Mouse (Mus musculus) layer of hippocampus, adult 2 months (tissue): ENCODE results near the gene Sec16b. TPM values are rescaled to one million over a fixed set of nuclear protein-coding genes. Genes with fewer than 3 reads are reported as not detected.

Source experiments
- DNase-seq, 2 experiments: peaks; one replicate each; pipeline ENCODE4 v3.0.0; 2022; ENCODE audit warnings: low spot score in 2 of 2
- H3K27ac ChIP-seq: fragments of 200-600 bp; 2 replicates; pipeline ENCODE4 v1.8.1; 2022
- H3K4me3 ChIP-seq: fragments of 200-600 bp; 2 replicates; pipeline ENCODE4 v1.8.1; 2022; ENCODE audit warnings: mild to moderate bottlenecking
- CTCF ChIP-seq: fragments of 200-600 bp; conservative IDR thresholded peaks from 2 replicates; pipeline ENCODE4 v1.8.1; 2022; ENCODE audit warnings: antibody characterized with exemption, mild to moderate bottlenecking, moderate library complexity
- total RNA-seq, 2 experiments: library from RNA; stranded (reverse); gene quantifications; 2 replicates each; pipeline ENCODE4 v1.2.3; 2021

Gene Sec16b
- total RNA-seq, 2 experiments from 2014 or later = 0.20 to 0.39 TPM

DNA sequence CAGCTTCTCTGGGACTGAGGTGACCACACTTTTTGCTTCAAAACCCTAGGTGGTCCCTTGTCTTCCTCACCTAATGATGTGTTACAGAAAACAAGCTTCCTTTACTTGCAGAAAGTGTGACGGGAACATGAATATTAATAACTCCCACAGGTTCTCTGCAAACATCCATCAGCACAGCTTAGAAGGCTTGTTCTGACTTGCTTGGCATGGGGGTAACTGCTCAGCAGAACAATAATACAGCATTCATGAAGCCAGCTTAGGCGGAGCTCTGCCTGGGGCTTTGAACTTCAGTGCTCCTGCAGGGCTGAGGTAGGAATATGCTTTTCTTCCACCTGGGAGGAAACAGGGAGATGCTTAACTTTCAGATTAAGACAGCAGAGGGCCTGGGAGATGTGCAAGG, 85.5 kb downstream of the Sec16b start:
- Histone ChIP-seq H3K4me3 (no peak overlapping the region), H3K27ac (no peak overlapping the region)
- no peak for TF ChIP-seq CTCF
- DNase-seq = no peak

DNA sequence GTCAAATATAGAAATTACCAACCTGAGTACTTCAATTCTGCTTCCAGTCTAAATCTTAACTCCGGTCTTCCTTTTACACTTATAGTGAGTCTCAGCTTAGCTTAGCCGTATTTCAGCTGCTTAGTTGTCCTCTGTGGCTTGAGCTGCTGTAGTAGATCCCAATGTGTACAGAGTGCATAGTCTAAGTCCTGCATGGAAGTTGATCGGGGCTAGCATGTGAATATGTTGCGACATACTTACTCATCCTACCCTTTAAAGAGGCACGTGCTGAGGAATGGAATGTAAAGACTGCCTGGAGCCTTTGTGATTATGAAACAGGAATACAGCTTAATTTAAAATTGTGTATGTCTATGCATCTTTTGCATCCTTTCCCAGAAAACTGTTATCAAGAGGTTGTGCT, 88.0 kb downstream of the Sec16b start:
- Histone ChIP-seq H3K4me3 (no peak overlapping the region), H3K27ac (no peak overlapping the region)
- TF ChIP-seq CTCF = no peak
- DNase-seq = no peak

- no peak for TF ChIP-seq CTCF
- Histone ChIP-seq H3K4me3 (no peak overlapping the region), H3K27ac (no peak overlapping the region)
- DNase-seq = no peak
These were observed 88.6 kb downstream of the Sec16b start for GRCm38 (mm10) chr1:157595165-157595564.

- no peak for DNase-seq
- Histone ChIP-seq H3K27ac (no peak overlapping the region), H3K4me3 (no peak overlapping the region)
- TF ChIP-seq CTCF = no peak
These were observed 98.0 kb downstream of the Sec16b start for GRCm38 (mm10) chr1:157604513-157604912.

Other genes starting within 250 kb of the Sec16b start
- 10 to 100 TPM; 91.1 to 93.7 TPM for gene Rasal2, start 94.1 kb upstream of the Sec16b start, total RNA-seq
- 1 to 10 TPM; 4.3 to 5.1 TPM for gene Cryzl2, start 48.2 kb upstream of the Sec16b start, total RNA-seq